Mouse (Mus musculus) skeletal muscle tissue, adult 2 months (tissue): ENCODE measurements around the gene Aqp9.
"Not testable (repeated sequence)": the region's sequence is repeated elsewhere in the genome, so short reads cannot be mapped to it uniquely, and the experiment has no call there.

Experiments
- DNase-seq: peaks from one replicate; pipeline ENCODE4 v3.0.0-alpha.2; 2012; ENCODE audit warnings: low read depth, low spot score

Aqp9 gene

DNA sequence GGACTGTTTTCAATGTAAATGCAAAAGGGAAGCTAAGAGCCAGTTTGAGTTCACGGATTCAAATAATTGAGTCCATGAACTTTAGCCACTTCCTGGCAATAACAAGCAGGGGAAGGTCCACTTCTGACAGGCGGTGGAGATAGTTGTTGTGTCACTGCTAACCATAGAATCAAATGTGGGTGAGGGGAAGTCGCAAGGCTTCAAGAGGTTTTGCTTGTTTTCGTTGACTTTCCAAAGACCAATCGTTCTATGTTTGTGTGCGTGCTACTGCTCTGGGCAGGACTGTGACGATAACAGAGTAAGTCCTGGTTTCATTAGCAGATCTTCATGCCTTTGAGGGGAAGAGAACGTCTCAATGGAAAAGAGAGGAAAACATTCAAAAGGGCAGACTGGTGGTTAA is 28.3 kb downstream of the Aqp9 start:
- DNase-seq = no peak

DNA sequence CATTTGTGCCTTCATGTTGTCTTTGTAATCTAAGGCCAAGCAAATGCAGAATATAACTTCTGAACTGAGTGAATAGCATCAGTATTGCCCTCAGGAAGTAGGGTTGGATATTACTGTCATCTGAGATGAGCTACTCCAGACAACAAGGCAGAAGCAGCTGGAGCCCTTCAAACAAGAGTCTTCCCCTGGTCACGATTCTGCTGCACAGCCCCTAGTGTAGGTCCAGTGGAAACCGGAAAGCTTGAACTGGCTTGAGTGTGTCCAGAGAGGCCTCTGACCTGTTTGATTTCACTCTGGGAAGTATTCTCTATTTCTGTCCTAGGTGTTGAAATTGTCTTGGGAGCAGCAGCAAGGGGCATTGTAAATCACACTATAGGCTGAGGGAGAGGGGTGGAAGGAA is 29.5 kb downstream of the Aqp9 start:
- DNase-seq = no peak

DNA sequence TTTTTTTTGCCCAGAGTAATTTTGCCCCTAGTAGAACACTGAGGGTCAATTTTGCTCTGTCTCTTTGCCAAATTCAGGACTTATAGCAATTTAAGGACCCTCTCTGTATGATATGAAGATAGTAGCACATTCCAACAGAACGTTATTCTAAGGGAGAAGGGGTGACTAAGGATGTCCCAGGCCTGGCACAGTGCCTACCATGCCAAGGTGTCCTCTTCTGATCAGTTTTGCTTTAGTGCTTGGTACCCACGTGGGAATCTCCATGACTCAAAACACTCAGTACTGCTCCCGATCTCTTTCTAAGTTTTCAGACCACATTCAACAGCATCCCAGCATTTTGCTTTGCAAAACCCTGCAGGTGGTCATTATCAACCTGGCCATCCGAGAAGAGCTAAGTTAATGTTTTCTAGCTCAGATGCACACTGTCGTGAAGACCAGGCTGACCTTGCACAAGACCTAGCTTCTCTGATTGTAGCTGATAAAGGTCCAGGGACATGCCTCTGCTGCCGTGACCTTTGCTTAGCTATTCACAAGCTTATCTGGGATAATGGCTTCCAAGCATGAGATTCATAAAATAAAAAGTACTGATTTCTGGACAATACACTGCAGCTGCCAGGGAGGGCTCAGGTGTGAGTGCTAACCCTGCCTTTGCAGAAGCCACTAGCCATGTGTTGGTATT is 31.1 kb downstream of the Aqp9 start:
- DNase-seq = no peak

DNA sequence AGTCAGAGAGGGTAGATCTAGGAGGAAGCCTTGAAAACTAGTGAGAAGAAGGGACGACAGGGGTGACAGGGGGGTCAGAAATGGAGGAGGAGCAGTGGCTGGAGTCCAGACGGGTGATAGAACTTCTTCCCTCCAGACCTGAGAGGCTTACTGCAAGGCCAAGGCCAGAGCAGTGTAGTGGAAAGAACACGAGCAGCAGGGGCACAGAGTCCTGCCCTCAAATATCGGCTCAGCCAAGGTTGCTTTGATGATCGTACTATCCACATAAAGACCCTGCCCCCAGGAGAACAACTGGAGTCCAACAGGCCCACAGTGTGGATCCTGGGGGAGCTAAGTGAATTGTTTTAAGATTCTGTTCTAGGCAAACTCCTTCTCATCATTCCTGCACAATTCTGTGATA is 33.4 kb downstream of the Aqp9 start:
- DNase-seq = no peak

DNA sequence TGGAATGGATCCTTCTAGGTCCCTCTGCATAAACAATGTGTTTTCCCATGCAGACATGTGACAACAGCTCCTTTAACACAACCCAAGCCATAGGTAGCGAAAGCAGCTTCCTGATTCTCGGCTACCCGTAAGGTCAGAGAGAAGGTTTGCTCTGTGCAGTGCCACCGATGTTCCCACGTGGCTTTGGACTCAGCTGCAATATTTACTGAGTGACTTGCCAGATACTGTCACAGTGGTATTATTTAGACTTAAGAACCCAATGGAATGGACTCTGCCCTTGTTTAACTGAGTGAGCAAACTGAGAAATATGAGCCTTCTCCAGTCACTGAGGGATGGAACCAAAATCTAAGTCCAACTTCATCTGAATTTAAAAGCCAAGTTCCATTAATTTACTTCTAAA is 35.3 kb downstream of the Aqp9 start:
- no peak for DNase-seq

DNA sequence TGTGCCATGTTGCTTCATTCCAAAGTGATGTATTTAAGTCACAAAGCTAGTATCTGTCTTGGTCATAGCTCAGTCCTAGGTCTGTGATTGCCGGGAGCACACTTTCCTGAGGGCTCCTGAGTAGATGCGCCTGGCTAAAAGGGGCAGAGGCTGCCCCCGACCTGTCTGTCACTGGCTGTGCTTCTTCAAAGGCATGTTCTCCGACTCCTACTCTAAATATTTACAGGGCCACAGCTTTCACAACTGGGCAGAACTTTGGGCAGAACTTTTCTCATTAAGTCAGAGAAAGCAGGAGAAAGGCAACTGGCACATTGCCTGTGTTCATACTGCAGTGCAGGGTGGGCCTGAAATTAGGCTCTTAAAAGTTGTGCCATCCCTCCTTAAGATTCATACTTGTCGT is 36.7 kb downstream of the Aqp9 start:
- no peak for DNase-seq

DNA sequence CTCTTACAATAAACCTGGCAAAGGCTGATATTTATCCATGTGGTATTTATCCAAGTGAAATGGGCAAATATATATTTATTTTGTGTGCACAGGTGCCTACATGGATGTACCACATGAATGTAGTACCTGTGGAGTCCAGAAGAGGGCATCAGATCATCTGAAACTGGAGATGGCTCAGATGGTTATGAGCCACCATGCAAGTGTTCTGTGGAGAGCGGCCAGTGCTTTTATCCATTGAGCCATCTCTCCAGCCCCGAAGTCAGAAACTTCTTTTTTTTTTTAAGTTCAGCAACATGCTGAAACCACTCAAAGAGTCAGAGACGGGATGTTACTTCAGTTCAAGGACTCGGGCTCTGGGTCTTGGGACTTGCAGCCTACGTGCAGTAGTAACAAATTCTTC is 39.6 kb downstream of the Aqp9 start:
- peak; percentile 60 for DNase-seq

DNA sequence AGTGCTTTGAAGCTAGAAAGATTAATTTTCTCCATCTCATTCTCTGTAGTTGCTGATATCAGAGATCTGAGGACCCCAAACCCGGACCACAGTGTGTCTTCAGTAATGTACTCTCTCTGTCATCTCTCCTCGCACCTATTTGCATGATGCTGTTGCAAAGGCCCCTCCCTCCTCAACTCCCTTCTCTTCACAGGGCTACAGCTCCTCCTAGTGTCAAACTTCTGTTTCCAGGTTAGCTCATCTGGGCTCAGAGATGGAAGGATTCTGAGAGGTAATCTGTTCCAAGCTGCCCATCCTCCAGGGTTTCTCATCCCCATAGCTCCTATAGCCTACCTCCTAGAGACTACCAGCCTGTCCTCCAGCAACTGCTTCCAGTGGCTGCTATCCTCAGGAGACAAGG is 42.3 kb downstream of the Aqp9 start:
- DNase-seq = no peak

DNA sequence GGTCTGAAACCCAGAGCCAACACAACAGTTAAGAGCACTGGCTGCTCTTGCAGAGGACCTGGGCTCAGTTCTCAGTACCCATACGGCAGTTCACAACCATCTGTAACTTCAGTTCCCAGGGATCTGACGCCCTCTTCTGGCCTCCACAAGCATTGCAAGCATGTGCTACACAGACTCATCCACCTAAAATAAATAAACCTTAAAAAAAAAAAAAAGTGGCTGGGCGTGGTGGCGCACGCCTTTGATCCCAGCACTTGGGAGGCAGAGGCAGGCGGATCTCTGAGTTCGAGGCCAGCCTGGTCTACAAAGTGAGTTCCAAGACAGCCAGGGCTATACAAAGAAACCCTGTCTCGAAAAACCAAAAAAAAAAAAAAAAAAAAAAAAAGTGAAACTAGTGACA is 45.4 kb downstream of the Aqp9 start:
- DNase-seq = not testable (repeated sequence)

DNA sequence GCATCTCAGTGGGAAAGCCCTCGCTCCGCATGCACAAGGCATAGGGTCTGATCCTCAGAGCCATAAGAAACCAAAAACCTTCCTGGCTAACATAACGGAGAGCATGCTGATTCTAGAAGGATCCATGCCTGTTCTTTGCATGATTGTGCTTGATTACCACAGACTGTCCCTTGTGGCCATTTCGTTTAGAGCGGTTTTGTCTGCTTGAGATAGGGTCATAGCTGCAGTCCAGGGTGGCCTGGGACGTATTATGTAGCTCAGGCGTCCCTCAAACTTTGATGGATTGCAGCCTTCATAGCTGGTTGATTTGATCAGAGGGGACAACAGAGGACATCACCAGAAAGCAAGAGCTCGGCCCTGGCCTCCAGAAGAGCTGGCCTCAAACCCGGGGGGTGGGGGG is 47.6 kb downstream of the Aqp9 start:
- DNase-seq = no peak

DNA sequence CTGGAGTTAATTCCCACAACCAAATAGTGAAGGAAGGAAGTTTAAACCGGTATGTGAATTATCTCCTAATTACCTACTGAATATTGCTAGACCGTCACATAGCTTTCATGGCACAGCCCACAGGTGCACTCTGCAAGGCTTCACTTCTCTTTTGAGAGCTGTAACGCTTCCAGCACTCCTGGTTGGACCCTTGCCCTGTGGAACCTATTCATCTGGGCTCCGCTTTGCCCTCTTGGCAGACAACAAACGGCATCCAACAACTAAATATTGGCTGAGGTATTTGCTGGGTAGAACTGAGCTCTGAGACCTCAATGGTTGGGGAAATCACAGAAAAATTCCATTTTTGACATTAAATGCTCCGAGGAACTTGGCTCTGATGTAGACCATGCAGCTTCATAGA is 55.3 kb downstream of the Aqp9 start:
- DNase-seq = no peak

DNA sequence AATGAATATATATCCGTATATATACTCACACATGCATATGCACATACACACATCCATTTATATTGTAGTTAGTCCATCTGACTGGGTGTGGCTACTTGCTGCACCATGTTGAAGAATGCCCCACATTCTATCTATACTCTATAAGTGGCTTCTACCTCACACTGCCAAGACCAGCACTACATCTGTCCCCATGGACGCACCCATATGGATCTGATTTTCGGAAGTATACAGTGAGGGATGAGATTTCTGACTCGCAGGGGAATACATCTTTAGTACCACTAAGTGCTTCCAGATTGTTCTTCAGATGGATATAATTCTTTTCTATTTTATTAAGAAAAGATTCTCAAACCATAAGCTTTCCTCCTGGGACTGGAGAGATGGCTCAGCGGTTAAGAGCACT is 65.0 kb downstream of the Aqp9 start:
- no peak for DNase-seq

DNA sequence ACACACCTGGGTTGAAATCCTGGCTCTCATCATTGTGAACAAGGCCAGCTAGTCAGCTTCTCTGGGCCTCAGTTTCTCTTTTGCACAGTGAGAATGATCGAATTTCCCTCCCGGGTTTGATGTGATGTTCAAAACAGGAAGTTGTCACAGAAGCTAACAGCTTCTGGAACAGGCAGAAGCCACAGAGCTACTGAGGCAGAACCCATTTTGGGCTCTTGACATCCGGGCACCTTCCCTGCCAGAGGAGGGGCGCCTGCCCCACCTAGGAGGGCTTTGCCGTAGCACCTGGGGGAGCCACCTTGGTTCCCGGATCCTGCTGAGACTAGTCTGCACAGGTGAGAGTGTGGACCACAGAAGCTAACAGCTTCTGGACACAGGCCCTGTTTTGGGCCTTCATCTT is 74.4 kb downstream of the Aqp9 start:
- DNase-seq = no peak

DNA sequence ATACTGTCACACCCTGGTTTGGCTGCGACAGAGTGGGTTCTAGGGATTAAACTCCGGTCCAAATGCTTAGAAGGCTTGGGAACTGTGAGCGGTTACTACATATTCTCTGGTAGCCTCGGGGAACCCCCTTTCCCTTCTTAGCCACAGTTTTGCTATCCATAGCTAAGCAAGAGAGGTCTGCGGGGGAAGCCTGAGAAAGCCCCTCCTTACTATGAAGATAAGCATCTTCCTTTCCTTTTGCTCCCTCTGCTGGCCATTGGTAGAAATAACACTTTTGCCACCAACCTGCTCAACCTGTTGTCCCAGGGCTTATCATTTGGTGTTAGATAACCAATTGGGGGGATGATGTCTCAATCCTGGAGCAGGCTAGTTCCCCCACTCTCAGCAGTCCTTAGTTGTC is 76.4 kb downstream of the Aqp9 start:
- DNase-seq = peak; percentile 21

DNA sequence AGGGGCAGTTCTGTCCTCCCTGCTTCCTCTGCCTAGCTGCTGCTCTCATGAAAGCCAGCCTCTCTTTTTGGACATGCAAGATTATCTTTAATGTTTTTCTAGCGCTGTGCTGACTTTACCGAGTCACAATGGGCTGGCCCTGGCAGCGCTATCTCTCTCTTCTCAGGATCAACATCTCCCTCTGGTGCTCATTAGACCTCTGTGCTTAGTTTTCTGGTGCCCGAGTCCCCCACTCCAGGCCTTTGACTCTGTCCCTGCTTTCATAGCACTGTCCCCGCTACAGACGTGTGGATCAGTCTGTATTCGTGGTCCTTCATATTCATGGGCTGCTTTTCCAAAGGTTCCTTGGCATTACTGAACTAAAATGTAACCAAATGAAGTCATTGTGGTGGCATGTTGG is 89.3 kb downstream of the Aqp9 start:
- DNase-seq = no peak

DNA sequence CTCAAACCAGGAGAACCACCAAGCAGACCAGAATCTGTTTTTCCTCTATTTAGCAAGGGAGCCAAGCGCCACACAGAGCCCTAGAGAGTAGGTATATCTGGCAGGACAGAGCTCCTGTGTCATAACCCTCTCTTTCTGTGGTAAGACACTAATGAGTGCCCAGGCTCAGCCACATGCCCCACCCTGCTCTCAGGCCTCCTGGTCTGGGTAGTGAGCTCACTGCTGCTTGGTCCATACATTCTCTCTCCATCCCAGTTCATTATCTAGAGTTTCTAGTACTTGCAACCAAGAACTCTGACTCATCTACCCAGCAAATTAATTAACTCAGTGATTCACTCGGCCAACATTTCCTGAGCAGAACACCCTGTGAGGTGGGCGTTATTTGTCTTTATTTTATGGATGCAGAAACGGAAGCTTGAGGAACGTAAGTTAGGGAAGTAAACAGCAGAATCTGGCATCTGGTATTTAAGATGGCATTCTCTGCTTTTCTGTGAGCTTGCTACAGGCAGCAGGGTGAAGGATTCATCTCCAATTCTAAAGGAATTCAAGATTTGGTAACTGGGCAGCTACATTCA is 91.1 kb downstream of the Aqp9 start:
- no peak for DNase-seq

DNA sequence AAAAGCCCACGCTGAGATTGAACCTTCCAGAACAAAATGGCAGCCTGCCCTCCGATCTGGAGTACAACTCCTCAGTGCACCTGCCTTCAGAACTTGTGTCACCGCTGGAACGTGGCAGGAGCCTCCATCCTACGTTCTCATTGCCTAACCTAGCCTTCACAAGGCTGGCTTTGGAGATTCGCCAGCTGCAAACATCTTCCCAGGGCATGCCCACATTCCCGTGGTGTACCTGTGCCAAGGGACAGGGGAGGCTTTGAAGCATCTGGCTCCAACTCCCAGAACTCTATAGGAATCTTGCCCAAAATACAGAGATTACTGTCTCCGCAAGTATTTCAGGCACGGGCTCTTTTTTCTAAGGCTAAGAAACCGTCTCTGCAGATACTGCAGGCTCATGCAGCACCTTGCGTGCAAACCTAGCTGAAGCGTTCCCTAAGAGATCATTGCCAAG is 92.3 kb downstream of the Aqp9 start:
- DNase-seq = no peak

DNA sequence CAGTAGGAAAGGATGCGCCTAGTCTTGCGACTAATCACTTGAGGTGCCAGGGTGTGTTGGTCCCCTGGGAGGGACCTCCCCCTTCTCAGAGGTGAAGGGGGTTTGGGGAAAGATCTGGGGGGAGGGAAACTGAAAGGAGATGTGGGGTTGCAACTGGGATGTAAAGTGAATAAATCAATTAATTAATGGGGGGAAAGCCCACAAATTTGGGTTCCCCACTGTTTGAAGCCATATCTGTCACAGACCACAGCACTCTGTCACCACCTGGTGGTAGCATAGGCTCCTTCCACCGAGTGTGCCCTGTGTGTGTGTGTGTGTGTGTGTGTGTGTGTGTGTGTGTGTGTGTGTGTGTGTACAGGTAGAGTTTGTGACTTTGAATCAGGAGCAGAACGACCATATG is 94.7 kb downstream of the Aqp9 start:
- no peak for DNase-seq

DNA sequence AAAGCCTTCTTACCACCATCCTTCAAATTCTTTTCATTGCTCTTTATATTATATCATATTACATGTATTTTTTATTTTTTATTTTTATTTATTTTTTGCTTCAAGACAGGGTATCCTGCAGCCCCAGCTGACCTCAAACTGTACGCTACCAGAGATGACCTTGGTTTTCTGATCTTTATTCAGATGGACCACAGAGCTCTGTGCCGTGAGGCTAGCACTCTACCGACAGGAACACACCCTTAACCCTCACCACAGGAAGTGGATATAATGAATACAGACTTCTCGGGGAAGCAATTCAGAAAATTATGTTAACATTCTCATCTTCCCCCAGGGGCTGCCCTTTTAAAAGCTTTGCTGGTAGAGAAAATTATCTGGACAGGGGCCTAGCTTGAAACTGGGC is 95.4 kb downstream of the Aqp9 start:
- DNase-seq = no peak

DNA sequence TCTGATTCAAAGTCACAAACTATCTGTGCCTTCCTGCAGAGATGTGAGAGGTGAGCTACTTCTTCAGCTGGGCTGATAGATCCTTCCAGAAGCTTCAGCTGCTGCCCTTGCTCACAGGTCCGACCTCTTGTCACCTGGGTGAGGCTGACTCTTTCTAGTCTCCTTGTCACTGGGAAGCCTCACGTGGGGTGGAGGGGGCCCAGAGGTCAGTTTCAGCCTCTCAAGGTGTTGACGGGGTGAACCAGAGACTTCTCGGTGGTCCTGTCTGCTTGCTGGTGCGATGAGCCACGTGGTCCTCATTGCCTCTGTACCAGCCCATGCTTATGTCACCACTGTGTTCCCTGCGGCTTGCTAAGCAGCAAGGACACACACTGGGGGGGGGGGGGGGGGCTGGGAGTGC is 96.0 kb downstream of the Aqp9 start:
- DNase-seq = no peak

DNA sequence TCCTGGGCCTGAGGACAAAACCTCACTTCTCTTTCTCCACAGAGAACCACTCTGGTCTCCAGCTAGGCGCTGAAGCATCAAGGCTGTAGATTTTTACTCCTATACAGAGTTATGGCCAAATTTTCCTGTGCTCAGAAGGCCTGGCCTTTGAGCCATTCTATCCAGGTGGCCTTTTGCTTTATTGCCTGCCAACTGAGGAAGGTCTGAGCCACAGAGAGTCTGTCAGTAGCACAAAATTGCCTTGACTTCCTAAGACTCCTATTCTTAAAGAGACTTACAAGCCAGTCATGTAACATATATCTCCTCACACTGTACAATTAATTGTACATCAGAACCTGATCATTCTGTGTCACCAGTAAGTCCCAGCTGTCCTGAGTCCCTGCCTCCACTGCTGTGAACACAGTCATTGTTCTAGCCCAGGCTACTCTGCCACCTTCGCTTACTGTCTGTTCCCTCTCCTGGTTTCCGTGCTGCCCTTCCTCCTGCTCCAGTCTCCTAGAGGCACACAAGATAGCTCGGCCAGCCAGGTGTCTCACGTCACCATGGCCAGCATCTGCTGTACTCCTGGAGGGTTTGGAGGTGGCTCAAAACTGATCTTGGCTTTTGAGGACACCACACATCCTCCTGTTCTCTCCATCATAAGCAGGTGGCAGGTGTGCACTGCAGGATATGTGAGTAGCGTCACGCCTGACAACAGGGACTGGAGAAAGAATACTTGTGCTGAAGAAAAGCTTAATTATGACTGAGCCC is 96.7 kb downstream of the Aqp9 start:
- DNase-seq = no peak

DNA sequence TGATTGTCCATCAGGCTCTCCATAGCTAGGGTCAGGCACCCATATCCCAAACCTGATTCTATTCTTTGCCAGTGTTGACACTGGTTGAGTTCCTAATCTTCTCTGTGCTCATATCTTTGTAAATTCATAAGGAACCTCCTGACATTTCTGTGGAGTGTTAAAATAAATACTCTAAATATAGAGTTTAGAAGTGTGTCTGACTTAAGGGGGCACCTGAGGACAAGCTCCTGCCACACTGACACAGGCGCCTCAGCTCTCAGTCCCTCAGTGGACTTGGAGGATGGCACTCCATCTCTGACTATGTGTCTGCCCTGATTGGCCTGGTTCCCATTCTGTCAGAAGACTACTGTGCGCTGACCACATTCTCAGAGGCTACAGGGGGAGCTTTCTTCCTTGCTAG is 97.9 kb downstream of the Aqp9 start:
- no peak for DNase-seq

DNA sequence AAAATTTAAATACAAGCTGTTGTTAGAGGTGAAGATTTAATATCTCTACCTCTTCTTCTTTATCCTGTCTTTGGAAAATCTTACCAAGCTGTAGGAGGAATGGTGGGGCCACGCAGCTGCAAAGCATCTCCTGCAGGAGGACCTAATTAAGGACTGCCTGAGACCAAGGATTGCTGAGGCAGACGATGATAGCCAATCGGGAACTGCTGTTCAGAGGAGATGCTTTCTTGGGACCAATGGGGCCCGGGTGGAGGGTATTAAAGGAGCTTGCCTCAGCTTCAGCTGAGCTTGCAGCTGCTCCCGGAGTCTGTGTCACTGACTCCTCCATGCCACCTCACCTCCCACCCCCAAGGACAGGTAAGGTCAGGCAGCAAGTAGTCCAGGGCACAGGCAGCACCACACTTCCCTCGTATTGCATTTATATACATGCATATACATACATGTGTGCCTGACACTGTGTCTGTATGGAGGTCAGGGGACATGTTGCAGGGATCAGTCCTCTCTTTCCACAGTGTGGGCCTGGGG is 99.6 kb downstream of the Aqp9 start:
- DNase-seq = no peak
